Mouse (Mus musculus): ENCODE data around the gene Glt28d2.

Glt28d2 gene

GRCm38 (mm10) chr3:85880068-85880467 lies 7.2 kb downstream of the Glt28d2 start:
- DNase-seq (ENCODE audit: inconsistent age in 2 of 2, low spot score in 1 of 2): no peak

GRCm38 (mm10) chr3:85878911-85879310 lies 8.4 kb downstream of the Glt28d2 start:
- no peak for DNase-seq (ENCODE audit: inconsistent age in 2 of 2, low spot score in 1 of 2)

GRCm38 (mm10) chr3:85863996-85864395 lies 23.3 kb downstream of the Glt28d2 start:
- DNase-seq (ENCODE audit: inconsistent age in 2 of 2, low spot score in 1 of 2): no peak

- DNase-seq (ENCODE audit: inconsistent age in 2 of 2, low spot score in 1 of 2): no peak
Measured at GRCm38 (mm10) chr3:85862886-85863285, 24.4 kb downstream of the Glt28d2 start.

- DNase-seq (ENCODE audit: inconsistent age in 2 of 2, low spot score in 1 of 2): no peak
Measured at GRCm38 (mm10) chr3:85860996-85861395, 26.3 kb downstream of the Glt28d2 start.

- DNase-seq (ENCODE audit: inconsistent age in 2 of 2, low spot score in 1 of 2): no peak
Measured at GRCm38 (mm10) chr3:85859311-85859710, 28.0 kb downstream of the Glt28d2 start.

GRCm38 (mm10) chr3:85858140-85859135 lies 28.9 kb downstream of the Glt28d2 start:
- DNase-seq (ENCODE audit: inconsistent age in 2 of 2, low spot score in 1 of 2): no peak

GRCm38 (mm10) chr3:85857083-85857482 lies 30.2 kb downstream of the Glt28d2 start:
- DNase-seq (ENCODE audit: inconsistent age in 2 of 2, low spot score in 1 of 2): no peak

- no peak for DNase-seq (ENCODE audit: inconsistent age in 2 of 2, low spot score in 1 of 2)
Measured at GRCm38 (mm10) chr3:85855947-85856346, 31.4 kb downstream of the Glt28d2 start.

GRCm38 (mm10) chr3:85855043-85855442 lies 32.3 kb downstream of the Glt28d2 start:
- DNase-seq (ENCODE audit: inconsistent age in 2 of 2, low spot score in 1 of 2): no peak

- no peak for DNase-seq (ENCODE audit: inconsistent age in 2 of 2, low spot score in 1 of 2)
Measured at GRCm38 (mm10) chr3:85854143-85854542, 33.2 kb downstream of the Glt28d2 start.

- no peak for DNase-seq (ENCODE audit: inconsistent age in 2 of 2, low spot score in 1 of 2)
Measured at GRCm38 (mm10) chr3:85853715-85854114, 33.6 kb downstream of the Glt28d2 start.

- no peak for DNase-seq (ENCODE audit: inconsistent age in 2 of 2, low spot score in 1 of 2)
Measured at GRCm38 (mm10) chr3:85850079-85850478, 37.2 kb downstream of the Glt28d2 start.

- DNase-seq (ENCODE audit: inconsistent age in 2 of 2, low spot score in 1 of 2): no peak
Measured at GRCm38 (mm10) chr3:85846316-85846715, 41.0 kb downstream of the Glt28d2 start.

GRCm38 (mm10) chr3:85845341-85845740 lies 42.0 kb downstream of the Glt28d2 start:
- DNase-seq (ENCODE audit: inconsistent age in 2 of 2, low spot score in 1 of 2): no peak

GRCm38 (mm10) chr3:85842881-85843218 lies 44.5 kb downstream of the Glt28d2 start:
- DNase-seq (ENCODE audit: inconsistent age in 2 of 2, low spot score in 1 of 2): no peak

GRCm38 (mm10) chr3:85842177-85842880 lies 45.0 kb downstream of the Glt28d2 start:
- no peak for DNase-seq (ENCODE audit: inconsistent age in 2 of 2, low spot score in 1 of 2)

- DNase-seq (ENCODE audit: inconsistent age in 2 of 2, low spot score in 1 of 2): no peak
Measured at GRCm38 (mm10) chr3:85841454-85842176, 45.7 kb downstream of the Glt28d2 start.

GRCm38 (mm10) chr3:85833627-85834026 lies 53.7 kb downstream of the Glt28d2 start:
- no peak for DNase-seq (ENCODE audit: inconsistent age in 2 of 2, low spot score in 1 of 2)

- no peak for DNase-seq (ENCODE audit: inconsistent age in 2 of 2, low spot score in 1 of 2)
Measured at GRCm38 (mm10) chr3:85832490-85833155, 54.7 kb downstream of the Glt28d2 start.

- DNase-seq (ENCODE audit: inconsistent age in 2 of 2, low spot score in 1 of 2): no peak
Measured at GRCm38 (mm10) chr3:85831785-85832184, 55.5 kb downstream of the Glt28d2 start.

All from adrenal gland, adult (tissue).